Mouse (Mus musculus): ENCODE results near the gene Olfr930. TPM values are rescaled to one million over a fixed set of nuclear protein-coding genes. Genes with fewer than 3 reads are reported as not detected.

Gene Olfr930
- polyA plus RNA-seq (2016; fragmentation: Nextera tagmentation; extraction: Ambion mirVana): not detected in 2 replicates

DNA sequence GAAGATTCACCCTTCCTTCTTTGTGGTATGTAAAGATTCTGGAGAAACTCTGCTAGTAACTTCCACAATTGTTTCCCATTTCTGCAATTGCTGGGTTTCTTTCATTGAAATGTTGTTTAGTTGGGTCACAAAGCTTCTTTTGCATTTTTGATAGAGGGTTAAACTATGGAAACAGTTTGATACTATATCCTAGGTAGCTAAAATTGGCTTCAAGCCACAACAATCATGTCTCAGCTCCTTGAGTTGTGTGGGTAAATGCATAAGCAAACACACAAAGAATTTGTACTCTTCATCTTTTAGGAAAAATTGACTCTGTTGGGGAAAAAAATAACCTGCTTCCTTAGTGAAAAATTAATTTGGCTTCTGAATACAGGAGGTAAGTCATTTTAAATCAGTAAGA is at the start of gene Olfr930:
TSS of gene Olfr930 (plus strand) at position 301 of the 400 bp plus-strand sequence.
- ATAC-seq: no peak
- Histone ChIP-seq H3K36me3 (no peaks in the 10 kb centered on the region), H3K4me2 (no peak within 1 kb of the TSS), H3K9me3 (replicated peaks) (no peaks in the 10 kb centered on the region), H3K9ac (no peak within 1 kb of the TSS), H3K27ac (no peak within 1 kb of the TSS), H3K4me3 (no peak within 1 kb of the TSS), H3K4me1 (no peaks in the 10 kb centered on the region), H3K27me3 (replicated peaks) (no peaks in the 10 kb centered on the region)

DNA sequence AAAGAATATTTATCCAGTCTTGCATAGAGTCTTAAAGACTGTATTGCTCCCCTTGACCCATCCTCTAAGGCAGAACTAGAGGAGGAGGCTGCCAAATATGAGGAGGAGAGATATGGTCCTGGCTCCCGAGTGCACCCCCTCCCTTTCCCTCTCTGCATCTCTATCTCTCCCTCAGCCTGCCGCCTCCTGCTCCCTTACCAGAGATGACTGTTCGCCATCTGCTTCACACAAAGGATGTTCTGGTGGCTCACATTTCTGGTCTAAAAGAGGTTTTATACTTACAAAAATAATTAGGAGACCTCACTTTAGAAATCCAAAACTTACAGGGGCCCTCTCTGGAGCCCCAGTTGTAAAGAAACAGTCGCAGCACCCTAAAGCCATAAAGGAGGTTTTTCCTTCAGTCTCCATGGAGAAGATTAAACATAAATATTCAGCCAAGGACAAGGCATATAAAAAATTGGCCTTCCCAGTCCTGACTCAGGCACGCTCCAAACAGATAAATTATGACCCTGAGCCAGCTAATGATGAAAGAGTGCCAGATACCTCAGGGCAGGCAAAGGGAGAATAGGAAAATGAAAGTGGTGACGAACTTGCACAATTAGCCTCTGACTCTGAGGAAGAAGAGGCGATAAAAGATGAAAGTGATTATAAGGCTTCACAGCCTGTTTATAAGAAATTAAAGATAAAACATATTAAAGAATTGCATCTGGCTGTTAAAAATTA is 24.0 kb downstream of the Olfr930 start:
- 58% methylated on average over 7 of the region's 7 CpGs for WGBS (ENCODE audit: insufficient replicate concordance)
- no peak overlapping the region for H3K4me3 ChIP-seq
- no peak for ATAC-seq

DNA sequence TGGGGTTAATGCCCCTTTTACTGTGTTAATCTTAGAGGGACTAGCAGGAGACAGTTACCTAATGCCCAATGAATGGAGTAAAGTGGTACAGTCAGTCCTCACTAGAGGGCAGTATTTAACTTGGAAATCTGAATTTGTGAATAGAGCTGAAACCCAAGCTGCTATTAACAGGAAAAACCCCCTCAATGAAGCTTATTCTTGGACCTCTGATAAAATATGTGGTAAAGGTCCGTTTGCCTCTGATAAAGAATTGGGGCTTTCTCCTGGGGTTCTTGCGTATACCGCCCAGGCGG is 24.5 kb downstream of the Olfr930 start:
- H3K9me3 ChIP-seq (replicated peaks): no peaks in the 10 kb centered on the region
- no peak overlapping the region for H3K4me2 ChIP-seq
- WGBS (ENCODE audit: insufficient replicate concordance): 59% methylated on average over 4 of the region's 4 CpGs
- H3K4me3 ChIP-seq: no peak overlapping the region
- H3K4me1 ChIP-seq: no peaks in the 10 kb centered on the region
- no peaks in the 10 kb centered on the region for H3K27me3 ChIP-seq (replicated peaks)
- no peak overlapping the region for H3K27ac ChIP-seq
- no peaks in the 10 kb centered on the region for H3K36me3 ChIP-seq
- ATAC-seq: no peak
- no peak overlapping the region for H3K9ac ChIP-seq

More for the DNA sequence above, 24.0 kb downstream of the Olfr930 start:
- H3K9ac ChIP-seq: no peak overlapping the region
- no peaks in the 10 kb centered on the region for H3K27me3 ChIP-seq (replicated peaks)
- no peaks in the 10 kb centered on the region for H3K4me1 ChIP-seq
- H3K4me2 ChIP-seq: no peak overlapping the region
- no peaks in the 10 kb centered on the region for H3K36me3 ChIP-seq
- H3K27ac ChIP-seq: no peak overlapping the region
- H3K9me3 ChIP-seq (replicated peaks): no peaks in the 10 kb centered on the region

DNA sequence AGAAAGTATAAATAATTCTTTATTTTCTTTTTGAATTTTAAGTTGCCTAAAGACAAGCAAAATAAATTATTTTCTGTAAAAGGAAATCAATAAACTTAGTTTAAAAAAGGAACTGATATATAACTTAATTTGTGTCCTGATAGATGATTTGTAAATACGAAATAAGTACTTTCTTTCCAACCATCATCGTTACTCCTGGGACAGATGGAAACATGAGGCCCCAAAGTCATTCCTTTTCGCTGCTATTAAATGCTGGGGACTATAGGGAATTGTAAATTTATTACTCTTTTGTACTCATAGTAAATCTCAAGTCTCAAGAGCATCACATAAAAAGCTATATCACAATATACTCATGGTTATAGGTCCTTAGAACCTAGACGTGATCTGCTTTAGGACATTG is 42.4 kb downstream of the Olfr930 start, which contains the start of gene Olfr933:
TSS of gene Olfr933 (plus strand) at position 301 of the 400 bp plus-strand sequence.
- Histone ChIP-seq H3K36me3 (no peaks in the 10 kb centered on the region), H3K4me3 (no peak within 1 kb of the TSS), H3K27me3 (replicated peaks) (no peaks in the 10 kb centered on the region), H3K4me2 (no peak within 1 kb of the TSS), H3K27ac (no peak within 1 kb of the TSS), H3K9ac (no peak within 1 kb of the TSS), H3K4me1 (no peaks in the 10 kb centered on the region), H3K9me3 (replicated peaks) (0 out of 2 replicates have a peak, but pooled peaks cover 4% of the 10 kb centered on the region)
- no peak for ATAC-seq
- WGBS (ENCODE audit: insufficient replicate concordance): 66% methylated on average over 4 of the region's 4 CpGs

Other genes with a start within 250 kb of the Olfr930 start
- gene Olfr919, start 226.1 kb upstream of the Olfr930 start, polyA plus RNA-seq (2016; fragmentation: Nextera tagmentation; extraction: Ambion mirVana): not detected in 2 replicates
- 9.0 and 9.2 TPM in 2 replicates for gene Vwa5a, start 211.5 kb upstream of the Olfr930 start, polyA plus RNA-seq (2016; fragmentation: Nextera tagmentation; extraction: Ambion mirVana)
- gene Olfr920, start 177.5 kb upstream of the Olfr930 start, polyA plus RNA-seq (2016; fragmentation: Nextera tagmentation; extraction: Ambion mirVana): not detected in 2 replicates
- not detected in 2 replicates for gene Olfr921, start 156.7 kb upstream of the Olfr930 start, polyA plus RNA-seq (2016; fragmentation: Nextera tagmentation; extraction: Ambion mirVana)
- gene Olfr922, start 115.2 kb upstream of the Olfr930 start, polyA plus RNA-seq (2016; fragmentation: Nextera tagmentation; extraction: Ambion mirVana): not detected in 2 replicates
- not detected in 2 replicates for gene Olfr923, start 103.3 kb upstream of the Olfr930 start, polyA plus RNA-seq (2016; fragmentation: Nextera tagmentation; extraction: Ambion mirVana)
- not detected in 2 replicates for gene Olfr924, start 85.4 kb upstream of the Olfr930 start, polyA plus RNA-seq (2016; fragmentation: Nextera tagmentation; extraction: Ambion mirVana)
- not detected in 2 replicates for gene Olfr26, start 74.7 kb upstream of the Olfr930 start, polyA plus RNA-seq (2016; fragmentation: Nextera tagmentation; extraction: Ambion mirVana)
- not detected in 2 replicates for gene Olfr926, start 52.7 kb upstream of the Olfr930 start, polyA plus RNA-seq (2016; fragmentation: Nextera tagmentation; extraction: Ambion mirVana)
- not detected in 2 replicates for gene Olfr933, start 42.5 kb downstream of the Olfr930 start, polyA plus RNA-seq (2016; fragmentation: Nextera tagmentation; extraction: Ambion mirVana)
- gene Olfr934, start 58.5 kb downstream of the Olfr930 start, polyA plus RNA-seq (2016; fragmentation: Nextera tagmentation; extraction: Ambion mirVana): not detected in 2 replicates
- gene Olfr935, start 69.9 kb downstream of the Olfr930 start, polyA plus RNA-seq (2016; fragmentation: Nextera tagmentation; extraction: Ambion mirVana): not detected in 2 replicates
- not detected in 2 replicates for gene Olfr146, start 93.6 kb downstream of the Olfr930 start, polyA plus RNA-seq (2016; fragmentation: Nextera tagmentation; extraction: Ambion mirVana)
- not detected in 2 replicates for gene Olfr937, start 135.1 kb downstream of the Olfr930 start, polyA plus RNA-seq (2016; fragmentation: Nextera tagmentation; extraction: Ambion mirVana)
- gene Olfr938, start 149.1 kb downstream of the Olfr930 start, polyA plus RNA-seq (2016; fragmentation: Nextera tagmentation; extraction: Ambion mirVana): not detected in 2 replicates
- not detected in 2 replicates for gene Olfr27, start 198.3 kb downstream of the Olfr930 start, polyA plus RNA-seq (2016; fragmentation: Nextera tagmentation; extraction: Ambion mirVana)
- not detected in 2 replicates for gene Olfr943, start 236.5 kb downstream of the Olfr930 start, polyA plus RNA-seq (2016; fragmentation: Nextera tagmentation; extraction: Ambion mirVana)

All from liver, embryonic 12.5 days (tissue).